Mouse (Mus musculus) frontal cortex, adult 2 months (tissue): ENCODE data around the gene Skint1. TPM values are rescaled to one million over a fixed set of nuclear protein-coding genes. Genes with fewer than 3 reads are reported as not detected.
"Not testable (repeated sequence)": the region's sequence is repeated elsewhere in the genome, so short reads cannot be mapped to it uniquely, and the experiment has no call there.

Experiments
- DNase-seq, 2 experiments: peaks; one replicate each; pipeline ENCODE4 v3.0.0; 2022; ENCODE audit warnings: low spot score in 1 of 2; ENCODE audit errors: extremely low spot score in 1 of 2
- polyA plus RNA-seq: library from polyadenylated mRNA; depleted of rRNA; stranded (reverse); fragments of >200 nt; gene quantifications from 2 replicates; pipeline ENCODE4 v1.2.3, GENCODE M21; 2012; rRNA removed

Gene Skint1
- not detected in 2 replicates for polyA plus RNA-seq

DNA sequence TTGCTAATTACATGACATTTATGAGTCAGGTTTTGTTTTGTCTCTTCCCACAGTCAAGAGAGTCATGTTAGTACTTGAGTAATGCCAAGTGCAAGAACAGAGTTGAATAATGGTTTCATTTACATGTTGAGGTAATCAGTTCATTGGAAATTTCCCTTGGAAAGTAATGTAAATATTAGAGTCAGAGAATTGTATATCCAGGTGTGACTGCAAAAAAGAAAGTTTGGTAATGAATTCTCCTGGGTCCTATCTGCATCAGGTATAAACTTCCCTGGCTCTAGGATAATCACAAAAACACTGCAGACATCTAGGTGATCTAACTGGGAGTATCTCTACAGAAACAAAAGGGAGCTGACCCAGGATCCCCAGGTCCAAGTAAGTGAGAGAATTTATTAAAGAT, at the start of gene Skint1:
TSS of gene Skint1 (plus strand) at position 301 of the 400 bp plus-strand sequence.
- no peak for DNase-seq

- DNase-seq: peak in 1 of 2 experiments; percentile 23
Observed at GRCm38 (mm10) chr4:111961309-111961708, 44.8 kb upstream of the Skint1 start.

DNA sequence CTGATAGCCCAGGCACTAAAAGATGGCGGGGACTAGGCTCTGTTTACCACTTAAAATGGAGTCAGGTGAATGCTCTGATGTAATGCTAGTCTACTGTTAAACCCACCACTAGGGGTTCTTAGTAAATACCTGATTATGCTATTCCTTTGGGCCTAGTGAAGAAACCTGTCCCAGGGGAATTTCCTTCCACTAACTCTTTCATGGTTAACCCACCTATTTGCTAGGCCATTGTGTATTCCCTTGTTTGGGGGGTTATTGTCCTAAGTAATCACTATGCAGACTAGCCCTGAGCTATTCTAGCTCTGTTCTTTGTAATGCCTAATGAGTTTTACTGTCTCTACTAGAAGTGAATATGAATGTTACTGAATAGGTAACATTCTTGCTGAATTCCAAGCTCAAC, 42.8 kb upstream of the Skint1 start:
- not testable (repeated sequence) for DNase-seq

GRCm38 (mm10) chr4:111963669-111964068, 42.4 kb upstream of the Skint1 start:
- no peak for DNase-seq

DNA sequence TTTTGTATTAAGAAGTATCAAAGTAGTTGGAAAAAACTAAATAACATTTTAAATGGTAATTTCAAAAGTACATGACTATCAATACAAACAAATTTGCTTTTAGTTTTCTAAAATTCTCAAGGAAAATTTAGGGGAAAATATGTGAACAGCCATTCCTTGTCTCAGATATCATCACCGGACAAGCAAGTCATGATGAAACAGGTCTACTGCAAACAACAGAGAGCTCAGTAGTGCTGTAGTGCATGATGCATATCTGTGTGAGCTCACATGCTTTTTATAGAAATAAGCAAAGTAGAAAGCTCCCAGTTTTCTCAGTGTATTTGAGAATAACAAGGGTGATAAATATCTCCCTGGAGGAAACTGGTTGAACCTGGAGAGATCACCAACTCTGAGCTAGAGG, 33.4 kb upstream of the Skint1 start, which contains the start of gene Skint7:
TSS of gene Skint7 (plus strand) at position 301 of the 400 bp plus-strand sequence.
- DNase-seq: no peak

- no peak for DNase-seq
Observed at GRCm38 (mm10) chr4:112071716-112072115, 65.6 kb downstream of the Skint1 start, which contains the start of gene Skint4. Skint4 (plus strand) TSS chr4:112072016.

Other genes with a start within 250 kb of the Skint1 start
- gene Slc5a9, start 103.4 kb upstream of the Skint1 start, polyA plus RNA-seq: 0.13 TPM in 1 of 2 replicates, not detected in the other
- not detected in 2 replicates for gene Skint8, start 86.9 kb upstream of the Skint1 start, polyA plus RNA-seq
- gene Skint7, start 33.3 kb upstream of the Skint1 start, polyA plus RNA-seq: not detected in 2 replicates
- gene Skint4, start 65.7 kb downstream of the Skint1 start, polyA plus RNA-seq: not detected in 2 replicates
- gene Skint3, start 226.0 kb downstream of the Skint1 start, polyA plus RNA-seq: 0.02 TPM in 1 of 2 replicates, not detected in the other